Mouse (Mus musculus): ENCODE results near the gene Fam3b.

GRCm38 (mm10) chr16:97507783-97508182 is 6.8 kb downstream of the Fam3b start:
- no peak for TF ChIP-seq USF1 (IDR thresholded peaks at IDR 0.05; ENCODE audit: low read depth)
- TF ChIP-seq CTCF (IDR thresholded peaks at IDR 0.05; ENCODE audit: control insufficient read depth, insufficient read depth, insufficient read length): no peak
- TF ChIP-seq CEBPB (IDR thresholded peaks at IDR 0.05; ENCODE audit: low read depth): no peak
- TF ChIP-seq MYOD1 (IDR thresholded peaks at IDR 0.05; ENCODE audit: control insufficient read depth, insufficient read length, low read depth): no peak
- TF ChIP-seq FOSL1 (IDR thresholded peaks at IDR 0.05; ENCODE audit: insufficient read depth, low read length, poor library complexity, severe bottlenecking): no peak
- no peak for TF ChIP-seq MYOG (IDR thresholded peaks at IDR 0.05; ENCODE audit: control insufficient read depth, extremely low read depth, insufficient read length)

Measured in C2C12 (cell line).